In genomic region chr9:83719811-83720210, GRCm38 (mm10) we compare ENCODE assay signal across 18 mouse cellular contexts.
"Had no signal": no experiment of that assay in that cellular context is flagged by ENCODE, and none has a peak within 500 bp of the region (broad histone marks: within the 10 kb centered on the region; RNA-seq: fewer than 3 reads in every experiment).

No protein-coding gene starts in this region.

- H3K27me3 ChIP-seq: kidney, embryonic 15.5 days; limb, embryonic 12.5 days; limb, embryonic 15.5 days; megakaryocyte, embryonic 14.5 days; midbrain, embryonic 13.5 days; neural tube, embryonic 13.5 days had no signal

- DNase-seq: kidney, adult 8-10 months; kidney, postnatal 10 days; kidney, postnatal 36 days; left cerebral cortex, postnatal 4 days; liver, postnatal 0 days; lung, embryonic 14.5 days; lung, postnatal 36 days; thymus, adult 18-20 months; thymus, postnatal 36 days had no signal

- H3K4me1 ChIP-seq: kidney, embryonic 15.5 days; limb, embryonic 15.5 days; megakaryocyte, embryonic 14.5 days; midbrain, embryonic 10.5 days; midbrain, embryonic 13.5 days; neural tube, embryonic 13.5 days had no signal

- H3K36me3 ChIP-seq: kidney, embryonic 15.5 days; limb, embryonic 12.5 days; limb, embryonic 15.5 days; midbrain, embryonic 10.5 days; midbrain, embryonic 13.5 days; neural tube, embryonic 13.5 days had no signal

- H3K4me3 ChIP-seq: kidney, embryonic 15.5 days; limb, embryonic 12.5 days; limb, embryonic 15.5 days; megakaryocyte, embryonic 14.5 days; midbrain, embryonic 10.5 days; midbrain, embryonic 13.5 days; myocyte; neural tube, embryonic 13.5 days had no signal

- H3K9me3 ChIP-seq: kidney, embryonic 15.5 days; limb, embryonic 12.5 days; limb, embryonic 15.5 days; megakaryocyte, embryonic 14.5 days; midbrain, embryonic 10.5 days; midbrain, embryonic 13.5 days; neural tube, embryonic 13.5 days had no signal

- H3K27ac ChIP-seq: kidney, embryonic 15.5 days; limb, embryonic 12.5 days; limb, embryonic 15.5 days; liver, embryonic 14.5 days; midbrain, embryonic 10.5 days; midbrain, embryonic 13.5 days; neural tube, embryonic 13.5 days had no signal
